Comparison of ENCODE assay signal across 19 mouse cellular contexts in the genomic region with DNA sequence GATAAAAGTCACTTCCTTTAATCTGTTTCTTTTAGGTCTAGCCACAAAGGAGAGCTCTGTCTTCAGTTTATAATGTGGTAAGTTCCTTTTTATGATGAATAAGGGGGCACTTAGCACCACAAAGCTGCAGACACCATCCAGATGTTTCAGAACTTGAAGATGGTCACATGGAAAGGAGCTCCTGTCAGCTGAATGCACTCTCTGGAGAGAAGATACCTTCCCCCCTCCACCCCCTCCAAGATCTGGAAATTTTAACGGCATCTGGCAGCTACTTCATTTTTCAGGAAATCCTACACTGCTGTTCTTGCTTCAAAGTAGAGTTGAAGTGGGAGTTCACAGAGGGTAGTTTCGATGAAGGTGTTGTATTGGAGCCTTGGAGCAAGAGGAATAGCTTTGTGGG.
DNase-seq lines count a peak whose midpoint lies in the region; ATAC-seq lines count a peak whose summit lies in the region.
"Had no signal": no experiment of that assay in that cellular context is flagged by ENCODE, and none has a peak within 500 bp of the region (broad histone marks: within the 10 kb centered on the region; RNA-seq: fewer than 3 reads in every experiment).

No protein-coding gene starts in this region.

- peak; percentile 18 for DNase-seq in heart, adult 11 months
- DNase-seq in heart, adult 9 months (ENCODE audit: low spot score in 2 of 2), result no peak
- no peak for DNase-seq in cerebellum, adult 18-20 months
- no peak for DNase-seq in left cerebral cortex, adult 9 months (ENCODE audit: low spot score in 2 of 2)
- no peak for DNase-seq in Muller cell, postnatal 12 days (ENCODE audit: inconsistent ontology term)
- DNase-seq: adrenal gland, adult 2 months; adrenal gland, postnatal 25 days; cerebellum, adult 8-10 months; cerebellum, postnatal 14 days; forebrain, postnatal 0 days; gastrocnemius, postnatal 36 days; heart, adult 2 months; heart, postnatal 36 days had no signal

- peak; percentile 32; the same call in 1 of the 2 replicates for ATAC-seq in common myeloid progenitor, adult 5-6 weeks (replicated peaks; ENCODE audit: low read depth, poor library complexity, severe bottlenecking)
- ATAC-seq in megakaryocyte, adult 5-6 weeks (ENCODE audit: poor library complexity, severe bottlenecking), result 0 out of 2 replicates have a peak, but pooled peaks have one; percentile 24
- ATAC-seq: activated CD4-positive, CD25-positive, alpha-beta regulatory T cell, adult 4 months; forebrain, postnatal 0 days; hindbrain, embryonic 16.5 days; inflammation-experienced regulatory T-cells, adult 6 months; Patski had no signal
